Mouse (Mus musculus) kidney, postnatal 0 days (tissue): ENCODE measurements around the gene Gins2. TPM values are rescaled to one million over a fixed set of nuclear protein-coding genes. Genes with fewer than 3 reads are reported as not detected.
A peak's percentile ranks its signal among the peaks of the same experiment; 100 is the strongest.

Experiments used
- ATAC-seq: fragments of 200-750 bp; cut with Nextera tagmentation; replicated peaks from 2 replicates; pipeline ENCODE4 v1.8.0; 2017; ENCODE audit warnings: low read depth, moderate number of reproducible peaks, moderate TSS enrichment, moderate library complexity; ENCODE audit not compliant: low FRiP score
- DNase-seq: peaks from one replicate; pipeline ENCODE4 v3.0.0-alpha.2; 2016; ENCODE audit warnings: low spot score
- H3K27ac ChIP-seq: fragments of 300-500 bp; sonication (generic); 2 replicates; pipeline ENCODE4 v1.5.1; 2014; ENCODE audit warnings: mild to moderate bottlenecking
- H3K27me3 ChIP-seq: fragments of 300-500 bp; sonication (generic); 2 replicates; pipeline ENCODE4 v1.6.1; 2014; ENCODE audit warnings: low read length, mixed read lengths; ENCODE audit not compliant: insufficient read depth
- H3K36me3 ChIP-seq: fragments of 300-500 bp; sonication (generic); 2 replicates; pipeline ENCODE4 v1.6.1; 2014; ENCODE audit warnings: low read length, mixed read lengths; ENCODE audit not compliant: insufficient read depth
- H3K4me1 ChIP-seq: fragments of 300-500 bp; sonication (generic); replicated peaks from 2 replicates; pipeline ENCODE4 v1.6.1; 2014; ENCODE audit warnings: antibody characterized with exemption, low read length, mixed read lengths; ENCODE audit not compliant: insufficient read depth
- H3K4me2 ChIP-seq: fragments of 300-500 bp; sonication (generic); 2 replicates; pipeline ENCODE4 v1.6.1; 2014; ENCODE audit warnings: mild to moderate bottlenecking, low read length, moderate library complexity, mixed read lengths
- H3K4me3 ChIP-seq: fragments of 300-500 bp; sonication (generic); replicated peaks from 2 replicates; pipeline ENCODE4 v1.5.1; 2014; ENCODE audit warnings: low read depth, low read length
- H3K9ac ChIP-seq: fragments of 300-500 bp; sonication (generic); 2 replicates; pipeline ENCODE4 v1.6.1; 2014; ENCODE audit warnings: low read depth, low read length
- H3K9me3 ChIP-seq: fragments of 300-500 bp; sonication (generic); replicated peaks from 2 replicates; pipeline ENCODE4 v1.6.1; 2016; ENCODE audit warnings: low read length, inconsistent platforms, mixed read lengths
- CTCF ChIP-seq: IDR thresholded peaks from 2 replicates; pipeline ENCODE4 v1.5.1; 2016; ENCODE audit warnings: antibody characterized with exemption, low read depth, mild to moderate bottlenecking, moderate library complexity
- WGBS: fragments of 180-500 bp; shearing (Covaris S2); extraction: QIAGEN DNeasy Blood & Tissue Kit; methylation state at CpG from one replicate; pipeline ENCODE4 v1.1.7; 2014; 5-methylcytosine and 5-hydroxymethylcytosine counted together
- polyA plus RNA-seq: library from polyadenylated mRNA; unstranded; fragments of >200 nt; fragmentation: Nextera tagmentation; extraction: Ambion mirVana; gene quantifications from 2 replicates; pipeline ENCODE4 v1.2.1, GENCODE M21; 2015

Gins2 gene
- polyA plus RNA-seq, 1 experiment from 2014 or later: 54.0 TPM

GRCm38 (mm10) chr8:120559654-120560053 lies 29.4 kb downstream of the Gins2 start:
- Histone ChIP-seq H3K4me1 (peaks cover 23% of the 10 kb centered on the region), H3K9me3 (no peaks in the 10 kb centered on the region), H3K36me3 (peaks cover 4% of the 10 kb centered on the region; the same call in 1 of the 2 replicates), H3K4me3 (no peak overlapping the region), H3K4me2 (no peak overlapping the region), H3K27ac (no peak overlapping the region), H3K27me3 (no peaks in the 10 kb centered on the region), H3K9ac (no peak overlapping the region)
- WGBS: 58% methylated on average over 11 of the region's 11 CpGs
- ATAC-seq (no peak), DNase-seq (no peak)
- no peak for TF ChIP-seq CTCF

GRCm38 (mm10) chr8:120558162-120558561 lies 30.9 kb downstream of the Gins2 start:
- no peak for DNase-seq
- Histone ChIP-seq H3K36me3 (peaks cover 6% of the 10 kb centered on the region; the same call in 1 of the 2 replicates), H3K27me3 (no peaks in the 10 kb centered on the region), H3K9me3 (no peaks in the 10 kb centered on the region), H3K27ac (no peak overlapping the region), H3K4me1 (peaks cover 14% of the 10 kb centered on the region), H3K9ac (no peak overlapping the region), H3K4me3 (no peak overlapping the region), H3K4me2 (no peak overlapping the region)
- ATAC-seq: no peak
- no peak for TF ChIP-seq CTCF
- 75% methylated on average over 4 of the region's 4 CpGs for WGBS

- Histone ChIP-seq H3K4me2 (no peak overlapping the region), H3K36me3 (peaks cover 6% of the 10 kb centered on the region; the same call in 1 of the 2 replicates), H3K4me1 (peaks cover 7% of the 10 kb centered on the region; the same call in 1 of the 2 replicates), H3K9me3 (no peaks in the 10 kb centered on the region), H3K9ac (0 out of 2 replicates have a peak overlapping the region, but pooled peaks have one; percentile 13), H3K27me3 (no peaks in the 10 kb centered on the region), H3K4me3 (no peak overlapping the region), H3K27ac (no peak overlapping the region)
- TF ChIP-seq CTCF: no peak
- 66% methylated on average over 15 of the region's 15 CpGs for WGBS
- DNase-seq (no peak), ATAC-seq (no peak)
These were observed 31.7 kb downstream of the Gins2 start for GRCm38 (mm10) chr8:120557170-120557965.

GRCm38 (mm10) chr8:120556198-120556892 lies 32.8 kb downstream of the Gins2 start:
- DNase-seq (no peak), ATAC-seq (no peak)
- no peaks in the 10 kb centered on the region for H3K9me3 ChIP-seq
- H3K27ac ChIP-seq: no peak overlapping the region
- WGBS: 66% methylated on average over 20 of the region's 20 CpGs
- no peak overlapping the region for H3K4me2 ChIP-seq
- no peak for TF ChIP-seq CTCF
- peaks cover 6% of the 10 kb centered on the region; the same call in 1 of the 2 replicates for H3K36me3 ChIP-seq
- no peaks in the 10 kb centered on the region for H3K27me3 ChIP-seq
- peaks cover 8% of the 10 kb centered on the region; the same call in 1 of the 2 replicates for H3K4me1 ChIP-seq
- no peak overlapping the region for H3K9ac ChIP-seq
- H3K4me3 ChIP-seq: no peak overlapping the region

DNA sequence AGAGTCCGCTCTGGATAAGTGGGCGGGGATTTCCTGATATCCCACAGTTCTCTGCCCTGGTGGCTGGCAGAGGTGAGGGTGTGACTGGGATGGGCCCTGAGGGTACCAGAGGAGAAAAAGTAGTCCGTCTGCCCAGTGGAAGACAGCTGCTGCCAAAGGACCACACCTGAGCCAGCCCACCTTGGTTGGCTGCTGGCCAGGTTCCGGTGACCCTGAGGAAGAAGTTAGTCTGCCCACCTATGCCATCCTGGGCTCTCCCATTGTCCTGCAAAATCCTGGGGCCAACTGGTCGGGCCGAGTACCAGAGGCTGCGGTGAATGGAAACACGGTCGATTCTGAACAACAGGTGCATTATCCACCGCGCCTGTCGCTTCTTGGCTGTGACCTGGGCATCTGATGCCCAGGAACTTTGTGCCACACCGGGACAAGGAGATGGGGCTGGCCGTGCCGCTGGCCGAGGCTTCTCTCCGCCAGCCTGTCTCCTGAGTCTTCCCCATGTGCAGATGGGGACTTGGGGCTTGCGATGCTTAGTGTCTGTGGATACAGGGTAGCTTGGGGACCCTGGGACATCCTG lies 34.6 kb downstream of the Gins2 start:
- 89% methylated on average over 18 of the region's 18 CpGs for WGBS
- ATAC-seq (no peak), DNase-seq (no peak)
- H3K4me3 ChIP-seq: no peak overlapping the region
- no peaks in the 10 kb centered on the region for H3K27me3 ChIP-seq
- H3K9ac ChIP-seq: no peak overlapping the region
- TF ChIP-seq CTCF: no peak
- H3K4me2 ChIP-seq: no peak overlapping the region
- H3K36me3 ChIP-seq: peaks cover 6% of the 10 kb centered on the region; the same call in 1 of the 2 replicates
- peaks cover 19% of the 10 kb centered on the region for H3K4me1 ChIP-seq
- no peaks in the 10 kb centered on the region for H3K9me3 ChIP-seq
- H3K27ac ChIP-seq: no peak overlapping the region

DNA sequence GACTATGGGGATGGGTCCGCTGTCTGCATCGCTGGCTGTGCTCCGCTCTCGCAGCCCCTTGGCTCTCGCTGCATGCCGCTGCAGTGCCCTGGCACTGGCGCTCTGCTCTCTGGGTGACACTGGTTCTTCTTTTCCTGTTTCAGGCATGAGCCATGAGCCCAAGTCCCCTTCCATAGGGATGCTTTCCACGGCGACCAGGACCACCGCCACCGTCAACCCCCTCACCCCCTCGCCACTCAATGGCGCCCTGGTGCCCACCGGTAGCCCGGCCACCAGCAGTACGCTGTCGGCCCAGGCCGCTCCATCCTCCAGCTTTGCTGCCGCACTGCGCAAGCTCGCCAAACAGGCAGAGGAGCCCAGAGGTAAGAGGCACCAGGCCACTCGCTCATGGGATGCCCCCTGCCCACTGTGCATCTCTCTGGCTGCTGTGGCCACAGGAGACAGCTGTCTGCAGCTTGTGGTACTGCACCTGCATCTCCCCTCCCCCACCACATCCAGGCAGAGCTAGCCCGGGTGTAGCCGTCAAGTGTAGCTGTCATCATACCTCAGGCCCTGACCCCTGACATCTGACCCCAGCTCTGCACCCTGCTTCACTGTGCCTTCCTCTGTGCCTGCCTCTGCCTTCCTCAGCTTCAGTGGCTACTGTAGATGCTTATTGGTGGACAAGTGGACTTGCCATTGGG lies 35.5 kb downstream of the Gins2 start:
- WGBS: 89% methylated on average over 24 of the region's 24 CpGs
- H3K36me3 ChIP-seq: peaks cover 6% of the 10 kb centered on the region; the same call in 1 of the 2 replicates
- H3K4me1 ChIP-seq: peaks cover 28% of the 10 kb centered on the region
- H3K27ac ChIP-seq: no peak overlapping the region
- H3K9ac ChIP-seq: no peak overlapping the region
- no peak overlapping the region for H3K4me3 ChIP-seq
- no peaks in the 10 kb centered on the region for H3K27me3 ChIP-seq
- DNase-seq: no peak
- no peak overlapping the region for H3K4me2 ChIP-seq
- TF ChIP-seq CTCF: peak; percentile 14; the same call in 1 of the 2 replicates
- no peaks in the 10 kb centered on the region for H3K9me3 ChIP-seq
- no peak for ATAC-seq
